Mouse (Mus musculus): ENCODE data around the gene Jade1.

The Jade1 gene

GRCm38 (mm10) chr3:41601226-41602020 lies 45.9 kb downstream of the Jade1 start:
- DNase-seq = peak; percentile 4

GRCm38 (mm10) chr3:41602933-41603332 lies 47.4 kb downstream of the Jade1 start:
- no peak for DNase-seq

GRCm38 (mm10) chr3:41603470-41604019 lies 48.0 kb downstream of the Jade1 start:
- no peak for DNase-seq

- DNase-seq = no peak
Measured at GRCm38 (mm10) chr3:41604629-41605321, 49.2 kb downstream of the Jade1 start.

GRCm38 (mm10) chr3:41605601-41606329 lies 50.2 kb downstream of the Jade1 start:
- DNase-seq = no peak

- DNase-seq = no peak
Measured at GRCm38 (mm10) chr3:41606330-41606664, 50.8 kb downstream of the Jade1 start.

- DNase-seq = no peak
Measured at GRCm38 (mm10) chr3:41607050-41607449, 51.5 kb downstream of the Jade1 start.

GRCm38 (mm10) chr3:41607467-41607866 lies 51.9 kb downstream of the Jade1 start:
- DNase-seq = no peak

GRCm38 (mm10) chr3:41609071-41609470 lies 53.5 kb downstream of the Jade1 start:
- no peak for DNase-seq

- DNase-seq = no peak
Measured at GRCm38 (mm10) chr3:41612211-41612610, 56.7 kb downstream of the Jade1 start.

GRCm38 (mm10) chr3:41613706-41614105 lies 58.2 kb downstream of the Jade1 start:
- no peak for DNase-seq

GRCm38 (mm10) chr3:41614230-41614985 lies 58.9 kb downstream of the Jade1 start:
- no peak for DNase-seq

- no peak for DNase-seq
Measured at GRCm38 (mm10) chr3:41618036-41618435, 62.5 kb downstream of the Jade1 start.

- DNase-seq = no peak
Measured at GRCm38 (mm10) chr3:41618488-41618887, 63.0 kb downstream of the Jade1 start.

- no peak for DNase-seq
Measured at GRCm38 (mm10) chr3:41620971-41621370, 65.4 kb downstream of the Jade1 start.

GRCm38 (mm10) chr3:41655642-41656041 lies 100.1 kb downstream of the Jade1 start:
- DNase-seq = no peak
